ENCODE assay signal across 9 mouse cellular contexts in genomic region chr10:40053257-40053895, GRCm38 (mm10). TPM values are rescaled to one million over a fixed set of nuclear protein-coding genes. Genes with fewer than 3 reads are reported as not detected.
A peak's percentile ranks its signal among the peaks of the same experiment; 100 is the strongest.
DNase-seq lines count a peak whose midpoint lies in the region; ATAC-seq and TF ChIP-seq lines count a peak whose summit lies in the region.
"Had no signal": no experiment of that assay in that cellular context is flagged by ENCODE, and none has a peak within 500 bp of the region (broad histone marks: within the 10 kb centered on the region; RNA-seq: fewer than 3 reads in every experiment).

No protein-coding gene starts in this region.

- TF ChIP-seq CTCF in hindbrain, postnatal 0 days (IDR thresholded peaks at IDR 0.05; ENCODE audit: low read depth), result peak; percentile 74

- H3K27me3 ChIP-seq in hindbrain, postnatal 0 days (ENCODE audit: insufficient read depth, low read length), result no peaks in the 10 kb centered on the region

- 42% methylated on average over 3 of the region's 3 CpGs for WGBS in hindbrain, postnatal 0 days

- no peaks in the 10 kb centered on the region for H3K4me1 ChIP-seq in hindbrain, postnatal 0 days (ENCODE audit: insufficient read depth, low read length)

- peak; percentile 43 for DNase-seq in gastrocnemius, adult 18-20 months (ENCODE audit: low spot score)
- no peak for DNase-seq in gastrocnemius, postnatal 4 days (ENCODE audit: low spot score in 2 of 2)
- DNase-seq in 416B (ENCODE audit: low read depth), result peak; percentile 78
- peak; percentile 85 for DNase-seq in NIH3T3 (ENCODE audit: low read depth)
- DNase-seq in hindbrain, postnatal 0 days (ENCODE audit: low spot score), result peak; percentile 74
- no peak for DNase-seq in urinary bladder, postnatal 36 days (ENCODE audit: low spot score in 2 of 2)
- no peak for DNase-seq in adrenal gland, postnatal 36 days

- H3K4me3 ChIP-seq in hindbrain, postnatal 0 days (ENCODE audit: low read length), result no peak overlapping the region

- no peak overlapping the region for H3K9ac ChIP-seq in hindbrain, postnatal 0 days (replicated peaks; ENCODE audit: low read length)

- no peak overlapping the region for H3K27ac ChIP-seq in hindbrain, postnatal 0 days

- no peak overlapping the region for H3K4me2 ChIP-seq in hindbrain, postnatal 0 days (ENCODE audit: low read depth, low read length)

- H3K36me3 ChIP-seq in hindbrain, postnatal 0 days (ENCODE audit: insufficient read depth, low read length), result no peaks in the 10 kb centered on the region

- H3K9me3 ChIP-seq in hindbrain, postnatal 0 days (ENCODE audit: low read length), result no peaks in the 10 kb centered on the region

- peak; percentile 62; the same call in 1 of the 2 replicates for ATAC-seq in hindbrain, postnatal 0 days
- ATAC-seq in megakaryocyte progenitor cell, adult 5-6 weeks (replicated peaks; ENCODE audit: poor library complexity), result peak; percentile 76

RNA-seq across cellular contexts. Expression of gene Mfsd4b1, which starts 28.3 kb away (rescaled TPM):
- 1 to 10 TPM; 2.0 to 2.2 TPM for total RNA-seq in gastrocnemius, adult 18-20 months (2021)
- 1 to 10 TPM in 1 of 2 experiments, under 1 TPM in 1; 0.49 to 1.5 TPM for total RNA-seq in gastrocnemius, postnatal 4 days (2021)
- total RNA-seq in hindbrain, postnatal 0 days (2014; rRNA removed), result 0.32 and 0.73 TPM in 2 replicates
- 0.26 and 0.33 TPM in 2 replicates for polyA plus RNA-seq in hindbrain, postnatal 0 days (2015; fragmentation: Nextera tagmentation; extraction: Ambion mirVana)
- total RNA-seq in megakaryocyte progenitor cell, adult 5-6 weeks (2015), result 0.07 TPM in 1 of 2 replicates, not detected in the other
- total RNA-seq in megakaryocyte progenitor cell, adult 5-6 weeks (2017), result not detected in 2 replicates
- total RNA-seq in adrenal gland, postnatal 36 days (2021), result 1 to 10 TPM; 2.7 to 4.4 TPM
- polyA plus RNA-seq: neural tube, embryonic 11.5 days had no signal

Comparison
In these comparisons a context has a peak if more than half of its experiments do, and no peak if none do; other contexts are left out.
1. DNase-seq: peak in gastrocnemius, adult 18-20 months (single experiment), 416B (single experiment), NIH3T3 (single experiment) and hindbrain, postnatal 0 days (single experiment); none in gastrocnemius, postnatal 4 days (0 of 2), urinary bladder, postnatal 36 days (0 of 2) and adrenal gland, postnatal 36 days (0 of 2).